Mouse (Mus musculus) kidney, adult 11 months (tissue): ENCODE results near the gene Ppme1.

ENCODE experiments used
- DNase-seq: peaks from one replicate; pipeline ENCODE4 v3.0.0; 2022

The Ppme1 gene

DNA sequence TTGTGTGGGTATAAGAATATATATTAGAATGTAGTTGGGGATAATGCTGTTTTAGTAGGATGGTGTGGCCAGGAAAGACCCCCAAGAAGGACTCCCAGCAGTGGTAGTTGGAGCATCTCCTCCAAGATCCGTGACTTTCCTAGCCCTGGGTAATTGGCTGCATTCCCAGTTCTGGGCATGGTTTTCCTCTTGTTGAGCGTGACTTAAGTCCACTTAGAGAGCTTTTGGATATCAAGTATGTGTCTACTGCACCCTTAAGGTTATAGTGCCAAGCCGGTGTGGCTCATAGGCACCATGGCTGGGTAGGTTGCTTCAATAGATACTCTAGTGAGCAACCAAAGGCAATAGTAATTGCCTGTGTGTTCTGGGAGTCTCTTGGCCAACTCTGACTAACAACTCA, 48.4 kb downstream of the Ppme1 start:
- DNase-seq: no peak

DNA sequence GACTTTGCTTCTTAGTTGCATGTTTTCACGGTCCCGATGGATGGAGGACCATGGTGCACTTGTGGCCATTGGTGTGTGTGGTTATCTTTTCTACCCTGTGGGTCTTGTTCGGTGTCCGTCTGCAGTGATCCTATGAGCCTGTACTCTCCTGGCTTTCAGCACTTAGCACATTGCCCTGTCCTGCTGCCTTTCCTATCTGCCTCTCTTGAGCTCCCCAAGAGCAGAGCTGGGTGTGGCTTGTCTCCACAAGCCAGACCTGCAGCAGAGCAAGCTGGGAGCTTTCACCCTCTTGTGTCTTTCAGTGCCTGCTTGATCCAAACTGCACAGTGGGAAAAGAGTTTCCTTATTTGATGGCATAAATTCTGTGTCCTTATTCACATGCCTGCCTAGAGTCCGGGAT, 54.6 kb downstream of the Ppme1 start:
- no peak for DNase-seq

DNA sequence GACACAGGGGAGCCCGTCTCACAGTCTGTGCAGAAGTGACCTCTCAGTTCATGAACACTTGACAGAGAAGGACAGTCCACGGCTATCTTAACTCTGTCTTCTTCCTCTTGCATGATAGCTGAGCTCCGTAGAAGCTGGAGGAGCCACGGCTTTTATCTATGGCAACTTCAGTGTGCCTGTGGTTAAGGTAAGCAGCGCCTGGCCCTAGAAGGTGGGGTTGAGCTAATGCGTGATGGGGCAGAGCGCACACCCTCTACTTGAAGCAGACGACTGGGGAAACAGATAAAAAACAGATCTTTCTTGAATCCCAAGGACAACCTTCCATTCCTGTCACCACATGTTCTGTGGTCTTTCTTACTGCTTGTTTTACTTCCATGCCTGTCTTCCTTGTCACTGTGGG, 55.2 kb downstream of the Ppme1 start:
- DNase-seq: no peak

DNA sequence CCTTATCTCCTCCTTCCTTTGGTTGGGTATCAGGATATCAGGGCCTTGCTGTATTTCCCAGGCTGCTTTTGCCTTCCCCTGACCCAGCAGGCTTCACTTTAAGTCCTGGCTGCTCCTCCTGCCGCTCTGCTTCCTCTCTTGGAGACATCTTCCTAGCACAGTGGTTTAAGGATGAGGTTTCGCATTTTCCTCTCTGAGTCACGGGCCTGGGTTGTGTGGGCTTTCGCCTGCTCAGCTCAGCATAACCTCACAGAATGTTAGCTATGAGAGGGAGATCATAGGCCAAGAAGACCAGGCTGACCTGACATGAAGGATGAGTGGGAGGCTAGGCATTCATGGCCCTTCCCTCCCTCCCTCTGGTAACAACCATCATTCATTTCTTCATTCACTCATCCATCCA, 59.4 kb downstream of the Ppme1 start:
- DNase-seq: no peak

DNA sequence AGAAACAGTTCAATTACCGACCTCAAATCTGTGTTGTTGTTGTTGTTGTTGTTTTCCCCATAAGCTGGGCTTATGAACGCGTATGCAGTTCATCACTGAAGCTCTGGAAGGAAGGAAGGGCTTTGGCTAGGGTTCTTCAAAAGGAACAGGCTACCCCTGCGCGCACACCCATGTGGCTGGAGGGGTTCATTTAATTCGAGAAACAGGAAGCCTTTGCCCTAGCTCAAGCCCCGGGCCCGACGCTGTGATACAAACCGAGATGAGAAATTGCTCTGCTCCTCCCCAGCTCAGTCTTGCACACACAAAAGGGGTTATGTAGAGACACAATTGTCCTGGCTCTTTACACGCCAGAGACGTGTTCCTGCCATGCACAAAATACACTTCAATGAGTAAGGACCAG, 61.8 kb downstream of the Ppme1 start:
- no peak for DNase-seq

DNA sequence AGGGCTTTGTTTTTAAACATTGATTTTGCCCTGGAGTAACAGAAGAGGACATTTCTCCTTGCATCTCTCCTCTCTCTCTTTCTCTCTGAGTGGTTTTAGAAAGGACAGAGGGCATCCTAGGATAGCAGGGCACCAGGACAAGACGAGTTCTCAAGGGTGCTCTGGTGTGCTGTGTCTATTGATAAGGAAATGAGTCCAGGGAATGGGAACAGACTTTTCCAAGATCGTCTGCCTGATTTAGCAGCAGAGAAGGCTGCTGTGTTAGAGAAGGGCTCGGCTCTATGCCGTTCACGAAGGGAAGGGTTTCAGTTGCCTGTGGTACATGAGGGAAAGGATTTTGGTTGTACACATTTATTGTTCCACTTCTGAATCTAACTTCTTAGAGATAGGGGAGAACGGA, 62.4 kb downstream of the Ppme1 start:
- no peak for DNase-seq

DNA sequence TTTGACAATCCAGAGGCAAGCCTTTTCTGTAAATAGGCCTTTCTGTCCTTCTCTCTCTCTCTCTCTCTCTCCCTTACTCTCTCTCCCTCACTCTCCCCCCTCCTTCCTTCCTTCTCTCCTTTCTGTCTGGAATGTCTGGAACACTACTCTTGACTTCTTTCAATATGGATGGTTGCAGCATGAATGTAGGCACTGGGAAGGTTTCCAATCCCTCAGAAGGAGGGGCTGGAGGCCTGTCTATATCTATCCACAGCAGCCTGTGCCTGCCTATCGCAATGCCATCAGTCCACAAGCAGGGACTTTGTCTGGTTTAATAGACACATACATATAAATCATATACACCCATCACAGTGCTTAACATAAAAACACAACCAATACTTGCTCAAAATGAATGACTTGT, 62.9 kb downstream of the Ppme1 start:
- no peak for DNase-seq

DNA sequence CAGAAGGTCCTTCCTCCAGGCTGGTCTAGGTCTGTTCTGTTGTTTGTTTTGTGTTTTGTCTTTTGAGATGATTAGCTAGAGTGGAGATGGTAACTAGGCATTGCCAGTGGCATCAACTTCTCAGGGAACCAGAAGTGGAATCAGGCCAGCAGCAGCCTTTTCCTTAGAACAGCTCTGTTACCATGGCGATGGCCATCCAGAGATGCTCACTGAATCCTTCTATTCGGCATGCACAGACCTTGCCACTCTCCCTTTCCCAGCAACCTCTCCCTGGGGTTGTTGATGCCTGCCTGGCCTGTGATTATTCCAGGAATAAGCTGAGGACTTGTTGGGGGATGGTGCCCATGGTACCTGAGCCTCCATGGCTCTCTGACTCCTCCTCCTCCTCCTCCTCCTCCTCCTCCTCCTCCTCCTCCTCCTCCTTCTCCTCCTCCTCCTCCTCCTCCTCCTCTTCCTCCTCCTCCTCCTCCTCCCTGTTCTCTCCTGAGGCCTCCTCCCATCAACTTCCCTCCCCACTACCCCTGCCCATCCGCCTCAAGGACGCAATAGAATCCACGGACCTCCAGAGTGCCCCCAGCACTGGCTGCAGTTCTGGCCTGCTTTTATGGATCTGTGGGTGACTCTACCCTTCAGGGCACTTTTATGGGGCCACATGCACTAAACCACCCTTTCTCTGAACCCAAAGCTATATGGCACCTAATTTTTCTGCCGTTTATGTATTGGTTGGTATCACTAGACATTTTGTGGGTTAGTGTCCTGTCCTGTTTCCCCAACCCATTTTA, 64.0 kb downstream of the Ppme1 start:
- DNase-seq: no peak

DNA sequence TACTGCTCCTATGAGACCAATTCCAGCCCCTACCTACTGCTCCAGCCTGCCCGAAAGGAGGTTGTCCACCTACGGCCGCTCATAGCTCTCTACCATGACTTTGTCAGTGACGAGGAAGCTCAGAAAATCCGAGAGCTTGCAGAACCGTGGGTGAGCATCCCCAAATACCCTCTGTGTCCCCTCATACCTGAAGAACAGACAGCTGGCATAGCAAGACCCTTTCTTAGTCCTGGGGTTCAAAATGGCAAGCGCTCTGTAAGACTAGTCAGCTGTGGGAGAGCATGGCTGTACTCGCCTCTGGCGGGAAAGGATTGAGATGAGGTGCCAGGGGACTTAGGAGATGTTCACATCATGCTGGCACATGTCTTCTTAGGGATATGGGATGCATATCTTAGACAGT, 66.2 kb downstream of the Ppme1 start:
- DNase-seq: no peak

DNA sequence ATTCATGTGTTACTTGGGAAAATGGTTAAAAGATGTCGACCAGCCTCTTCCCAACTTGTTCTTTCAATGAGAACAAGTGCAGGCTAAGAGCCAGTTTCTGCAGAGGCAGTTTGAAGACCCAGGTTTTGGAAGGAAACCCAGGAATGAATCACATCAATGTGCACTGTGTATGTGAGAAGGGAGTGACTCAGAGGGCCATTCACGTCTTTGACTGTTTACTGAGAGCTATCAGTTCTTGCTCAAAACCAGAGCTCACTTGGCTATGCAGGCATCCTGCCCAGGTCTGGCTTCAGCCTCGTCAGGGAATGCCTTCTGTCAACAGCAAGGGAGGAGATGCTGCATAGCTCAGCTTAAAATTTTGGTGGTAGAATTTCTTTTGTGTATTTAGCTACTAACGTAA, 69.8 kb downstream of the Ppme1 start:
- DNase-seq: no peak

DNA sequence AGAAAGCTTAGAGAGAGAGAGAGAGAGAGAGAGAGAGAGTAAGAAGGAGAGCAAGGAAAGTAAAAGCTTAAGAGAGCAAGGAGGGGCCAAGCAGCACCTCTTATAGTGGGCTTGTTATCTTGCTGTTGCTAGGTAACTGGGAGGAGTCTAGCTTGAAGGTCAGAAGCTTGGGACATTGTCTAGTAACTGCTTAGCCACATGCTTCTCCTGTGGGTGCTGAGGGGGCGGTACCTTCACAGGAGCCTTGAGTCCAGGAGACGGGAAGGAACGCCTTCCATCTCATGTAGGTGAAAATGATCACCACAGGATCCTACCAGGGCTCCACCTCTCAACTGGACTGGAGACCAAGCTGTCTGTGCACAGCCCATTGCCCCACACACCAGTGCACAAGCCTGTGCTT, 70.7 kb downstream of the Ppme1 start:
- no peak for DNase-seq

DNA sequence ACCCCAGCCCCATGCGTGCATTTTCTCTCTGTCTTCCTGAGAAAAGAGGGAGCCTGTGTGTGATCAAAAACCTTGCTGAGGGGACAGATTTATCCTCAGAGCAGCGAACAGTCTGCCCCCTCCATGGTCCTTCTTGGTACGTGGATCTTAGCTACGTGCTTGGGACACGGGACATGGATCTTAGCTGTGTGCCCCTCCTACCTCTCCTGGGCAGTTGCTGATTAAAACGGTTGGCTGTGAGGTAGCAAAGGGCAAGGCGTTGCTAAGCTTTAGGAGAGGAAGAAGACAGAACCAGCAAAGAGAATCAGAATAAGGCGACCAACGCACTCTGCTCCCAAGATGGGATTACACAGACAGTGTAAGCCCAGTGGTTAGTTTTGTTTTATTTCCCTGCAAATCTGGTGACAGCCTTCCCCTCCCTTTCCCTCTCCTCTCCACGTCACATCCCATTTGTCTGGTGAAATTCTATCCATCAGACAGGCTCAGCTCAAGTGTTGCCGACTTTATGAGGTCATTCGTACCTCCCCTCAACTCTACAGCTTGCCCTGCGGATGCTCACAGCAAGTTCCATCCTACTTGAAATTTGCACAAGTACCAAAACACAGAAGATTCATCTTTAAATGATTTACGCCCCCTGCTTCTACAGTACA, 73.1 kb downstream of the Ppme1 start:
- DNase-seq: no peak

DNA sequence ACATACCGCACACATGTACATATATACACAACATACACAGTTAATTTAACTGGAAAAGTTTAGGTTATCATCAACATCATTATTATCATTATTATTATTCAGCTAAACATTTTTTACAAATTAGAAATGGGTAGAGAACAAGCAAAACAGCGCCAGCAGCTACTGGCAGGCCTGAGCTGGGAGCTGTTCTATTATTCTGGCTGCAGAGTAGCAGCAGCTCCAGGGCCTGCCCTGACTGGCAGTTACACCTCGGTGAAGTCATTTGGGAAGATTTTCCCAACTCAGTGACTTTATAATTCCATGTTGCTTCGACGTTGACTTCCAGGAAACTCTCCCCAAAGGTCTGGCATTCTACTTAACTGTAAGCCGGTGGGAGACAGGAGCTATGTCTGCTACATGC, 75.4 kb downstream of the Ppme1 start:
- no peak for DNase-seq

DNA sequence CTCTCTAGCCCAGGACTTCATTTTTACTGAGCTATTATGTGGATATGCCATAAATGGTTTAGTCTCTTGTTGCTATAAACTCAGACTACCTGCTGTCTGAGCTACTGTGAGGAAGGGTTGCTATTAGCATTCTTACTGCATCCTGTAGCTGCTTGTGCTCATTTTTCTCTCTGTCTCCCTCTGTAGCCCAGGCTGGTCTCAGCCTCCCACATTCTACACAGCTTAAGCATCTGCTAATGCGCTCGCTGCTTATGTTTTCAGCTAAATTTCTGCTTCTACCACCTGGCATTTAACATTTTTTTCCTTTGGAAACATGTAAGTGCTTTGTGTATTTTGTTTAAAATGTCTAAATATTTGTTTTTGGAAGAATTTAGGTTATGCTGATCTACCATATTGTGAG, 76.4 kb downstream of the Ppme1 start:
- no peak for DNase-seq

DNA sequence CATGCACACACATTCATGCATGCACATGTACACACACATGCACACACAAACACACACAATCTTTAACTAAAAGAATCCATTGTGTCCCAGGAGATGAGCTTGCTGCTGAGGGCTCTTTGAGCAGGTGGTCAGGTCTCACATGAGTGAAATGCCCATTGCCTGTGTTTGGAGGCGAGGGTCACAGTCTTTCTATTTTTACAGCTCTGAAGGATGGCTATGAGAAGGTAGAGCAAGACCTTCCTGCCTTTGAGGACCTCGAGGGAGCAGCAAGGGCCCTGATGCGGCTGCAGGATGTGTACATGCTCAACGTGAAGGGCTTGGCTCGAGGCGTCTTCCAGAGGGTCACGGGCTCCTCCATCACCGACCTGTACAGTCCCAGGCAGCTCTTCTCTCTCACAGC, 78.6 kb downstream of the Ppme1 start:
- DNase-seq: no peak

DNA sequence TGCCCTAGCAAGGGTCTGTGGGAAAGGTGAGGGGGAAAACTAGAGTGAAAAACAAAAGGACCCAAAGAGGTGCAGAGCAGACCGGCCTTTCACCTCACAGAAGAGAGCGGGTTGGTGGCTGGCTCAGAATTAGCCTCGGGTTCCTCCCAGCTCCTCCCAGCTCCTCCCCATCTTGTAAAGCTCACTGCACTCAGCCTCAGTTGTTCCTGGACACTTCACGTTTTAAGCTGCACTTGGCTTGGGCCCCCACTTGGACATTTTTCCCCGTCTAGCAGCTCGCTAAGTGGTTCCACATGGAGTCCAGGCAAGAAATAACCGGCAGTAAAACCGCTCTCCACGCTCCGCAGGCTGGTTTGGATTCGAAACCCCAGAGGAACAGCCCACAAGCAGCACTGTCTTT, 83.5 kb downstream of the Ppme1 start:
- no peak for DNase-seq

DNA sequence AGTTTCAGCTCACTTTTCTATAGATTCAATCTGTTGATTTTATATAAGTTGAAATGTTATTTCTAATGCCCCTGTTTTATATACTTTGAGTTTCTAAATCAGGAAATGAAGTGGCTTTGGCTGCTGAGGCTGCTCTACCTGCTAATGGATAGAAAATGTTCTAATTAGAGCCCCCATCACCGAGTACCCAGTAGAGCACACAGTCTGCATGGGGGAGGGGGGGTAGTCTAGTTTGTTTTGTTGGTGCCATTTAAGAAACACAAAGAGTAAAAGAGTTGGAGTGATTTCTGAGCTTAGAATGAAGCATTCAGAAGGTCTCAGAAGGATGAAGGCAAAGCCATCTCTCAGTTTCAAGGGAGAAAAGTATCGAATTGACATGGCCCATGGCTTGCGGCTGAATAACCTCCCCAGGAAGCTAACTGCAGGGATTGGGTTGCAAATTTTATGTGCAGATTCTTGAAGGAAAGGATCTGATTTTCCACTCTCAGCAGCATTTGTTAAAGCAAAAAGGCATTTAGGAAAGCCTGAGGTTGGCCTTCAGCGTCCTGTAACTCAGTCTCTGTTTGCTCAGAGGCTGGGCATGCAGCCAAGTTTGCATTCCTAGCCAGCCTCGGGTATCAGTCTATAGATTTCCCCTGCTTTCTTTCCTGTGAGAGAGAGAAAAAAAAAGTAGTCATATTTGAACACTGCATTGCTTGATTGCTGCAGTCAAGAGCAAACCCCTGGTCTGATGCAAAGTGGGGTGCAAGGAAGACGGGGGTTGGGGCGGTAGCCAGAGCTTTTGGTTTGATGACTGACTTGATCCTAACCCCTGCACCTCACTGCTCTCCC, 84.1 kb downstream of the Ppme1 start:
- peak; percentile 9 for DNase-seq

DNA sequence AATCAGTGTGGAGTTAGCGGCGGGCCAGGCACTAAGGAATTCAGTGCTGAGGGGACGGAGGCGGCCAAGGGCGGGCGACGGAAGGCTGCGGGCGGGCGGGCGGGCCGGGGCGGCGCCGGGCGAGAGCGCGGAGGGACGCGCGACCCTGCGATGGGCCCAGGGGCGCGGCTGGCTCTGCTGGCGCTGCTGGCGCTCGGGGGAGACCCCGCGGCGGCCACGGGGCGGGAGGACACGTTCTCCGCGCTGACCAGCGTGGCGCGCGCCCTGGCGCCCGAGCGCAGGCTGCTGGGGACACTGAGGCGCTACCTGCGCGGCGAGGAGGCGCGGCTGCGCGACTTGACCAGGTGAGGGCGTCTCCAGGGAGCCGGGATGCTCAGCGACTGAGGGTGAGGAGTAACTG, 86.7 kb downstream of the Ppme1 start, which contains the start of gene P4ha3:
TSS of gene P4ha3 (plus strand) at position 138 of the 400 bp plus-strand sequence.
- DNase-seq: no peak

DNA sequence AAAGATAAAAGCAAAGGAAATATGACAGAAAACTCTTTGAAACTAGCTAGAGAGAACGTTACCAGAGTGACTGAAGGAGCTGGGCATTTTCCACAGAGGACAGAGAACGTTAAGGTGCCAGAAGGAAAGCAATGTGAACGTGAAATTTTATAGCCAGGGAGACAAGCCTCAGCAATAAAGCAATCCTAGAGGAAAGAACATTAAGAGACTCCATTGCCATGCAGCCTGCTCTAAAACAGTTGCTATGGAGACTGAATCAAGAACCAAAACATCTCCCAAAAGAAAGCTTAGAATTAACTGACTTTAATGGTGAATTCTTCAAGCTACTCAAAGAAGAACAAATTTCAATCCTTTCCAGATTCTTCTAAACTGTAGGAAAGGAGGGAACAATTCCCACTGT, 88.8 kb downstream of the Ppme1 start:
- DNase-seq: no peak

DNA sequence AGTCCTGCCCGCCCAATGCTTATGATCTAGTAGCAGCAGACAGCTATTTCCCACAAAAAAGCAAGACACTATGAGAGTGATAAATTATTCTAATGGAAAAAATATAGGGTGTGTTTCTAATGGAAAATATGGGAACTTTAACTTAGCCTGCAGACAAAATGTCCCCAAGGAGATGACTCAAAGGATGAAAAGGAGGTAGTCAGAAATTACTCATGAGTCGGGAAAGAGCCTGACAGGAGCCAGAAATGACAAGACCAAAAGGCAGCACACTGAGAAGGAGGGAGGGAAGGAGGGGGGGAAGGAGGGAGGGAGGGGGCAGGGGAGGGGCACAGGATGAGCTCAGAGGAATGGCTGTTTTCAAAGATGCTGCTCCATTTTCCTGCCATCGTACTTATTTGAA, 90.5 kb downstream of the Ppme1 start:
- no peak for DNase-seq

DNA sequence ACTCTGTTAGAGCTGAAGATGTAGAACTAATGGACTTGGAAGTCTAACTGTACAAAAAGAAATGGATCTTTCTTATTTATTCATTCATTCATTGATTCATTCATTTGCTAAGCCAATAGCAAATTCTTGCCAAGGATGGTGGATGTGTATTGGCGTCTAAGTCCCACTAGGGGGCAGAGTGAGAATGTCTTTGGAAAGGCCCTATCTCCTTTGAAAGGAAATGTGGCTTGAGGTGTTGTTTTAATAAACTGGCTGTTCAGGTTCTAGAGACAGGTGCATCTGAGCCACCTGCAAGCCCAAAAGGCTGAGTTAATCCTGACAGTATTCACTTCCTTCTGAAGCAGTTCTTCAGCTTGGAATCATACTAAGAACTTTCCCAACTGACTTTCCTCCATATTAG, 92.3 kb downstream of the Ppme1 start:
- no peak for DNase-seq
